Mouse (Mus musculus) embryonic facial prominence, embryonic 11.5 days (tissue): Measurements from ENCODE around the gene Lyg2. TPM values are rescaled to one million over a fixed set of nuclear protein-coding genes. Genes with fewer than 3 reads are reported as not detected.

Experiments
- ATAC-seq: fragments of 200-750 bp; cut with Nextera tagmentation; replicated peaks from 2 replicates; pipeline ENCODE4 v1.8.0; 2017; ENCODE audit warnings: low read depth; ENCODE audit not compliant: insufficient number of reproducible peaks, low FRiP score, low TSS enrichment
- DNase-seq: peaks from one replicate; pipeline ENCODE4 v3.0.0-alpha.2; 2015; ENCODE audit warnings: low spot score
- H3K27ac ChIP-seq: fragments of 300-500 bp; sonication (generic); replicated peaks from 2 replicates; pipeline ENCODE4 v1.5.1; 2014; ENCODE audit warnings: mild to moderate bottlenecking, low read depth, low read length, control low read depth
- H3K27me3 ChIP-seq: fragments of 300-500 bp; sonication (generic); 2 replicates; pipeline ENCODE4 v1.6.1; 2014; ENCODE audit warnings: mild to moderate bottlenecking, low read length, moderate library complexity, mixed read lengths; ENCODE audit not compliant: control insufficient read depth, insufficient read depth
- H3K36me3 ChIP-seq: fragments of 300-500 bp; sonication (generic); replicated peaks from 2 replicates; pipeline ENCODE4 v1.6.1; 2014; ENCODE audit warnings: low read depth, mild to moderate bottlenecking, low read length, moderate library complexity, mixed read lengths; ENCODE audit not compliant: control insufficient read depth, insufficient read depth
- H3K4me1 ChIP-seq: fragments of 300-500 bp; sonication (generic); 2 replicates; pipeline ENCODE4 v1.6.1; 2014; ENCODE audit warnings: low read length, mixed read lengths; ENCODE audit not compliant: control insufficient read depth, insufficient read depth
- H3K4me2 ChIP-seq: fragments of 300-500 bp; sonication (generic); 2 replicates; pipeline ENCODE4 v1.6.1; 2014; ENCODE audit warnings: low read depth, mild to moderate bottlenecking, control low read depth, low read length, moderate library complexity
- H3K4me3 ChIP-seq: fragments of 300-500 bp; sonication (generic); 2 replicates; pipeline ENCODE4 v1.5.1; 2014; ENCODE audit warnings: low read depth, low read length, control low read depth
- H3K9ac ChIP-seq: fragments of 300-500 bp; sonication (generic); replicated peaks from 2 replicates; pipeline ENCODE4 v1.6.1; 2014; ENCODE audit warnings: mild to moderate bottlenecking, control low read depth, low read length
- H3K9me3 ChIP-seq: fragments of 300-500 bp; sonication (generic); replicated peaks from 2 replicates; pipeline ENCODE4 v1.6.1; 2016; ENCODE audit warnings: mild to moderate bottlenecking, low read length, inconsistent platforms, mixed read lengths; ENCODE audit not compliant: control insufficient read depth
- WGBS: fragments of 180-500 bp; shearing (Covaris S2); extraction: QIAGEN DNeasy Blood & Tissue Kit; methylation state at CpG from one replicate; pipeline ENCODE4 v1.1.7; 2014; 5-methylcytosine and 5-hydroxymethylcytosine counted together
- polyA plus RNA-seq: library from polyadenylated mRNA; unstranded; fragments of >200 nt; fragmentation: Nextera tagmentation; extraction: Ambion mirVana; gene quantifications from 2 replicates; pipeline ENCODE4 v1.2.1, GENCODE M21; 2014

The Lyg2 gene
- polyA plus RNA-seq = not detected in 2 replicates

GRCm38 (mm10) chr1:37916393-37916792 lies at the start of gene Lyg2:
TSS of gene Lyg2 (minus strand) at chr1:37916493.
- Histone ChIP-seq H3K4me3 (no peak within 1 kb of the TSS), H3K36me3 (no peaks in the 10 kb centered on the region), H3K9ac (no peak within 1 kb of the TSS), H3K27me3 (no peaks in the 10 kb centered on the region), H3K4me1 (no peaks in the 10 kb centered on the region), H3K9me3 (no peaks in the 10 kb centered on the region), H3K4me2 (no peak within 1 kb of the TSS), H3K27ac (no peak within 1 kb of the TSS)
- no peak for DNase-seq
- ATAC-seq = no peak
- 78% methylated on average over 5 of the region's 5 CpGs for WGBS

- H3K27me3 ChIP-seq = no peaks in the 10 kb centered on the region
- no peaks in the 10 kb centered on the region for H3K36me3 ChIP-seq
- ATAC-seq = no peak
- no peak overlapping the region for H3K9ac ChIP-seq
- no peak for DNase-seq
- H3K4me1 ChIP-seq = no peaks in the 10 kb centered on the region
- 63% methylated on average over 10 of the region's 10 CpGs for WGBS
- no peak overlapping the region for H3K4me2 ChIP-seq
- H3K27ac ChIP-seq = no peak overlapping the region
- H3K9me3 ChIP-seq = no peaks in the 10 kb centered on the region
- no peak overlapping the region for H3K4me3 ChIP-seq
Measured at GRCm38 (mm10) chr1:37965571-37965970, 49.3 kb upstream of the Lyg2 start.

- H3K4me1 ChIP-seq = no peaks in the 10 kb centered on the region
- no peaks in the 10 kb centered on the region for H3K9me3 ChIP-seq
Measured at GRCm38 (mm10) chr1:37959486-37959885, 43.2 kb upstream of the Lyg2 start.

GRCm38 (mm10) chr1:37958516-37958915 lies 42.2 kb upstream of the Lyg2 start:
- Histone ChIP-seq H3K27me3 (no peaks in the 10 kb centered on the region), H3K27ac (no peak overlapping the region), H3K4me2 (no peak overlapping the region), H3K9me3 (no peaks in the 10 kb centered on the region), H3K4me1 (no peaks in the 10 kb centered on the region), H3K36me3 (no peaks in the 10 kb centered on the region), H3K9ac (no peak overlapping the region), H3K4me3 (no peak overlapping the region)
- WGBS = 84% methylated on average over 2 of the region's 2 CpGs
- ATAC-seq (no peak), DNase-seq (no peak)

More at GRCm38 (mm10) chr1:37959486-37959885, 43.2 kb upstream of the Lyg2 start:
- 80% methylated on average over 5 of the region's 5 CpGs for WGBS
- Histone ChIP-seq H3K4me2 (no peak overlapping the region), H3K9ac (no peak overlapping the region), H3K36me3 (no peaks in the 10 kb centered on the region), H3K27ac (no peak overlapping the region), H3K27me3 (no peaks in the 10 kb centered on the region), H3K4me3 (no peak overlapping the region)
- DNase-seq = no peak
- no peak for ATAC-seq

- no peak within 1 kb of the TSS for H3K27ac ChIP-seq
- H3K4me2 ChIP-seq = no peak within 1 kb of the TSS
- no peak for DNase-seq
- no peak for ATAC-seq
- no peaks in the 10 kb centered on the region for H3K36me3 ChIP-seq
- no peaks in the 10 kb centered on the region for H3K27me3 ChIP-seq
- H3K9ac ChIP-seq = no peak within 1 kb of the TSS
- 85% methylated on average over 5 of the region's 5 CpGs for WGBS
- no peaks in the 10 kb centered on the region for H3K9me3 ChIP-seq
- no peaks in the 10 kb centered on the region for H3K4me1 ChIP-seq
- H3K4me3 ChIP-seq = no peak within 1 kb of the TSS
Measured at GRCm38 (mm10) chr1:37957659-37958058, 41.4 kb upstream of the Lyg2 start, which contains the start of gene Lyg1. TSS of gene Lyg1 (minus strand) at chr1:37957759.

GRCm38 (mm10) chr1:37956690-37957431 lies 40.6 kb upstream of the Lyg2 start:
- H3K27me3 ChIP-seq = no peaks in the 10 kb centered on the region
- ATAC-seq = no peak
- no peak overlapping the region for H3K9ac ChIP-seq
- no peak overlapping the region for H3K4me3 ChIP-seq
- no peaks in the 10 kb centered on the region for H3K9me3 ChIP-seq
- H3K27ac ChIP-seq = no peak overlapping the region
- H3K36me3 ChIP-seq = no peaks in the 10 kb centered on the region
- no peaks in the 10 kb centered on the region for H3K4me1 ChIP-seq
- no peak for DNase-seq
- WGBS = 55% methylated on average over 3 of the region's 3 CpGs
- H3K4me2 ChIP-seq = no peak overlapping the region

GRCm38 (mm10) chr1:37955251-37955650 lies 39.0 kb upstream of the Lyg2 start:
- H3K9me3 ChIP-seq = no peaks in the 10 kb centered on the region
- H3K27me3 ChIP-seq = no peaks in the 10 kb centered on the region
- WGBS = 94% methylated on average over 2 of the region's 2 CpGs
- no peak overlapping the region for H3K27ac ChIP-seq
- H3K4me2 ChIP-seq = no peak overlapping the region
- H3K4me3 ChIP-seq = no peak overlapping the region
- DNase-seq (no peak), ATAC-seq (no peak)
- no peak overlapping the region for H3K9ac ChIP-seq
- no peaks in the 10 kb centered on the region for H3K36me3 ChIP-seq
- H3K4me1 ChIP-seq = no peaks in the 10 kb centered on the region

GRCm38 (mm10) chr1:37954786-37955185 lies 38.5 kb upstream of the Lyg2 start:
- H3K36me3 ChIP-seq = no peaks in the 10 kb centered on the region
- no peaks in the 10 kb centered on the region for H3K9me3 ChIP-seq
- WGBS = 81% methylated on average over 7 of the region's 7 CpGs
- DNase-seq = no peak
- H3K4me3 ChIP-seq = no peak overlapping the region
- no peaks in the 10 kb centered on the region for H3K27me3 ChIP-seq
- H3K9ac ChIP-seq = no peak overlapping the region
- H3K4me2 ChIP-seq = no peak overlapping the region
- no peak for ATAC-seq
- no peak overlapping the region for H3K27ac ChIP-seq
- no peaks in the 10 kb centered on the region for H3K4me1 ChIP-seq
